Mouse (Mus musculus) megakaryocyte, embryonic 14.5 days (primary cell): Measurements from ENCODE around the gene 3110082I17Rik.

Source experiments
- FLI1 ChIP-seq: IDR thresholded peaks from 2 replicates; pipeline ENCODE4 v1.6.1; 2012; ENCODE audit warnings: low read length, inconsistent platforms, mixed read lengths
- GATA1 ChIP-seq: IDR thresholded peaks from 3 replicates; pipeline ENCODE4 v1.6.1; 2012; ENCODE audit warnings: mixed read lengths, low read length, inconsistent platforms, borderline replicate concordance

DNA sequence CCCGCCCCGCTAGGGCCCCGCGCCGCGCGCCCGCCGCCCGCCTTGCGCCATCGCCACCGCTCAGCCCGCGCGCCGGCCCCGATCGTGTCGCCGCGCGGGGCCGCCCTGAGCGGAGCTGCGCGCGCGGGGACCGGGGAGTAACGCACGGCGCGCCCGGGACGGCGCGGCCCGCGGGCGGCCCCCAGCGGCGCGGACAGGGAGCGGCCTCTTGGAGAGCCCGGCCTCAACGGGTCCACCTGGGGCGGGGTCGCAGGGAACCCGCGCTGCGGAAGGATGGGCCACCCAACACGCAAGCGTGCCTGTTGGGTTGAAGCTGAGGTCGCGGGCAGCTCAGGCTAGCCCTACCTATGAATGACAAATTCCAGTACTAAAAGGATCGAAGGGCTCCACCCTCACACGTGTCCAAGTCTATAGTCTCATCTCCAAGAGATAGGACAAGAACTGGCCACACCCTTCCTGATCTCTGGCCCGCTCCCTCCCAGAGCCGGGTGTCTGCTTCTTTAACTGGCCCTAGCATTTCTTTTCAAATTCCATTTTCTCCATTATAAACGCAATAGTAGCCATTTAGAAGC, 134.8 kb downstream of the 3110082I17Rik start, which contains the start of gene Adap1:
- TF ChIP-seq GATA1 (no peak), FLI1 (no peak)
